ENCODE assay signal across 7 mouse cellular contexts in genomic region chr2:53330680-53331079, GRCm38 (mm10).
DNase-seq lines count a peak whose midpoint lies in the region; ATAC-seq and TF ChIP-seq lines count a peak whose summit lies in the region.

No protein-coding gene starts in this region.

- 35% methylated on average over 6 of the region's 6 CpGs for WGBS in kidney, embryonic 14.5 days
- WGBS in hindbrain, postnatal 0 days: 28% methylated on average over 6 of the region's 6 CpGs
- WGBS in limb, embryonic 11.5 days: 37% methylated on average over 6 of the region's 6 CpGs

- H3K4me1 ChIP-seq in kidney, embryonic 14.5 days (ENCODE audit: control insufficient read depth, insufficient read depth, low read length): no peaks in the 10 kb centered on the region
- no peaks in the 10 kb centered on the region for H3K4me1 ChIP-seq in hindbrain, postnatal 0 days (ENCODE audit: insufficient read depth, low read length)
- no peaks in the 10 kb centered on the region for H3K4me1 ChIP-seq in limb, embryonic 11.5 days (ENCODE audit: control insufficient read depth, insufficient read depth, low read length)

- peak; percentile 55 for TF ChIP-seq CTCF in Patski (IDR thresholded peaks at IDR 0.05)
- peak; percentile 64 for TF ChIP-seq CTCF in hindbrain, postnatal 0 days (IDR thresholded peaks at IDR 0.05; ENCODE audit: low read depth)

- no peaks in the 10 kb centered on the region for H3K27me3 ChIP-seq in kidney, embryonic 14.5 days (ENCODE audit: control insufficient read depth, insufficient read depth, low read length)
- H3K27me3 ChIP-seq in Patski: peaks cover 6% of the 10 kb centered on the region
- no peaks in the 10 kb centered on the region for H3K27me3 ChIP-seq in hindbrain, postnatal 0 days (ENCODE audit: insufficient read depth, low read length)
- H3K27me3 ChIP-seq in limb, embryonic 11.5 days (ENCODE audit: control insufficient read depth, insufficient read depth, low read length): no peaks in the 10 kb centered on the region
- H3K27me3 ChIP-seq in splenic B cell, adult 2 months (ENCODE audit: control insufficient read depth, insufficient read depth, low read length, poor library complexity, severe bottlenecking): no peaks in the 10 kb centered on the region

- peak; percentile 21 for DNase-seq in kidney, adult 9 months
- no peak for DNase-seq in Patski (ENCODE audit: low read depth, low spot score)
- peak; percentile 27 to 53 for DNase-seq in cerebellum, postnatal 4 days (ENCODE audit: low spot score in 2 of 2)
- DNase-seq in hindbrain, postnatal 0 days (ENCODE audit: low spot score): peak; percentile 69
- peak; percentile 66 for DNase-seq in limb, embryonic 11.5 days (ENCODE audit: low spot score)
- DNase-seq in splenic B cell, adult 2 months (ENCODE audit: low read depth, low spot score): peak; percentile 45

- no peak overlapping the region for H3K4me3 ChIP-seq in kidney, embryonic 14.5 days (ENCODE audit: low read length)
- no peak overlapping the region for H3K4me3 ChIP-seq in hindbrain, postnatal 0 days (ENCODE audit: low read length)
- H3K4me3 ChIP-seq in limb, embryonic 11.5 days (ENCODE audit: low read depth, low read length): no peak overlapping the region

- no peak overlapping the region for H3K27ac ChIP-seq in kidney, embryonic 14.5 days (ENCODE audit: low read depth, low read length)
- H3K27ac ChIP-seq in hindbrain, postnatal 0 days: no peak overlapping the region
- no peak overlapping the region for H3K27ac ChIP-seq in limb, embryonic 11.5 days (replicated peaks; ENCODE audit: low read depth, low read length)

- CTCF ChIA-PET in Patski (lab: Charles Lee): no interaction called here

- no peak overlapping the region for H3K9ac ChIP-seq in kidney, embryonic 14.5 days (ENCODE audit: low read depth, low read length)
- H3K9ac ChIP-seq in hindbrain, postnatal 0 days (replicated peaks; ENCODE audit: low read length): no peak overlapping the region
- no peak overlapping the region for H3K9ac ChIP-seq in limb, embryonic 11.5 days (ENCODE audit: low read length)

- no peaks in the 10 kb centered on the region for H3K36me3 ChIP-seq in kidney, embryonic 14.5 days (ENCODE audit: control insufficient read depth, insufficient read depth, low read length)
- H3K36me3 ChIP-seq in hindbrain, postnatal 0 days (ENCODE audit: insufficient read depth, low read length): no peaks in the 10 kb centered on the region
- H3K36me3 ChIP-seq in limb, embryonic 11.5 days (ENCODE audit: control insufficient read depth, insufficient read depth, low read length): no peaks in the 10 kb centered on the region
- H3K36me3 ChIP-seq in splenic B cell, adult 2 months (ENCODE audit: control insufficient read depth, insufficient read depth, low read length, poor library complexity, severe bottlenecking): no peaks in the 10 kb centered on the region

- H3K4me2 ChIP-seq in kidney, embryonic 14.5 days (replicated peaks; ENCODE audit: low read depth, low read length): no peak overlapping the region
- no peak overlapping the region for H3K4me2 ChIP-seq in hindbrain, postnatal 0 days (ENCODE audit: low read depth, low read length)
- no peak overlapping the region for H3K4me2 ChIP-seq in limb, embryonic 11.5 days (ENCODE audit: low read depth, severe bottlenecking)

- in situ Hi-C loops in Patski (cut with MboI; ENCODE audit: low pct_unique_long_range_greater_than_20kb): loop anchor here (25.0 kb wide), 1 partner anchor 782 kb away; no protein-coding TSS in a partner anchor

- H3K9me3 ChIP-seq in kidney, embryonic 14.5 days (ENCODE audit: control insufficient read depth, low read length): no peaks in the 10 kb centered on the region
- no peaks in the 10 kb centered on the region for H3K9me3 ChIP-seq in hindbrain, postnatal 0 days (ENCODE audit: low read length)
- H3K9me3 ChIP-seq in limb, embryonic 11.5 days (ENCODE audit: control insufficient read depth, low read length): no peaks in the 10 kb centered on the region

- no peak for ATAC-seq in kidney, embryonic 14.5 days (ENCODE audit: low FRiP score, low TSS enrichment)
- ATAC-seq in Patski: no peak
- no peak for ATAC-seq in hindbrain, postnatal 0 days
- no peak for ATAC-seq in limb, embryonic 11.5 days (ENCODE audit: insufficient number of reproducible peaks, low FRiP score, low TSS enrichment, low read depth)

- POLR2A ChIA-PET in Patski (lab: Charles Lee): no interaction called here
